ENCODE assay signal across 8 mouse cellular contexts in genomic region chr5:105494918-105495901, GRCm38 (mm10). TPM values are rescaled to one million over a fixed set of nuclear protein-coding genes. Genes with fewer than 3 reads are reported as not detected.
DNase-seq lines count a peak whose midpoint lies in the region; ATAC-seq lines count a peak whose summit lies in the region.

No protein-coding gene starts in this region.

- H3K9ac ChIP-seq in forebrain, embryonic 14.5 days (ENCODE audit: low read length): no peak overlapping the region

- H3K4me1 ChIP-seq in forebrain, embryonic 14.5 days (ENCODE audit: control insufficient read depth, insufficient read depth, low read length): peaks cover 43% of the 10 kb centered on the region

- peak overlapping the region; percentile 39 for H3K4me2 ChIP-seq in forebrain, embryonic 14.5 days (ENCODE audit: low read length)

- peak; percentile 86 for DNase-seq in ES-CJ7 (ENCODE audit: low read depth, low spot score)
- peak; percentile 87 to 90 for DNase-seq in adrenal gland, postnatal 36 days
- peak; percentile 87 for DNase-seq in forebrain, embryonic 14.5 days (ENCODE audit: low spot score)
- peak; percentile 56 to 69 for DNase-seq in layer of hippocampus, postnatal 14 days (ENCODE audit: low spot score in 2 of 2)
- DNase-seq in right cerebral cortex, postnatal 14 days: peak; percentile 68

- H3K27ac ChIP-seq in forebrain, embryonic 14.5 days (ENCODE audit: low read depth, low read length): no peak overlapping the region

- peak; percentile 74 for ATAC-seq in forebrain, embryonic 14.5 days
- peak; percentile 86 to 91 for ATAC-seq in hematopoietic stem cell, adult 5-6 weeks (replicated peaks in 1 of 2; ENCODE audit: insufficient read depth in 1 of 2, low FRiP score in 2 of 2, low TSS enrichment in 1 of 2, low read depth in 1 of 2, poor library complexity in 2 of 2, severe bottlenecking in 2 of 2)
- ATAC-seq in megakaryocyte, adult 5-6 weeks (ENCODE audit: poor library complexity, severe bottlenecking): peak; percentile 83
- ATAC-seq in cerebellum, adult (ENCODE audit: insufficient number of reproducible peaks, low FRiP score, low TSS enrichment): no peak

- H3K27me3 ChIP-seq in forebrain, embryonic 14.5 days (replicated peaks; ENCODE audit: control insufficient read depth, insufficient read depth, low read length): no peaks in the 10 kb centered on the region

- no peaks in the 10 kb centered on the region for H3K9me3 ChIP-seq in forebrain, embryonic 14.5 days (replicated peaks; ENCODE audit: control insufficient read depth, low read length)

- 2% methylated on average over 22 of the region's 24 CpGs for WGBS in forebrain, embryonic 14.5 days

- H3K36me3 ChIP-seq in forebrain, embryonic 14.5 days (ENCODE audit: control insufficient read depth, insufficient read depth, low read length): no peaks in the 10 kb centered on the region

- H3K4me3 ChIP-seq in forebrain, embryonic 14.5 days (ENCODE audit: low read depth, low read length): no peak overlapping the region

RNA-seq across cellular contexts. Expression of gene Lrrc8c, which starts 24.0 kb away (rescaled TPM):
- total RNA-seq in adrenal gland, postnatal 36 days (2021): 10 to 100 TPM; 23.9 to 26.6 TPM
- polyA plus RNA-seq in forebrain, embryonic 14.5 days (2014; fragmentation: Nextera tagmentation; extraction: Ambion mirVana): 8.6 and 10.2 TPM in 2 replicates
- 12.5 and 17.3 TPM in 2 replicates for total RNA-seq in hematopoietic stem cell, adult 5-6 weeks (2017)
- 10 to 100 TPM; 29.0 to 32.0 TPM for total RNA-seq in layer of hippocampus, postnatal 14 days (2021)
- 51.2 and 57.7 TPM in 2 replicates for total RNA-seq in megakaryocyte, adult 5-6 weeks (2015)
- 9.7 and 12.2 TPM in 2 replicates for total RNA-seq in megakaryocyte, adult 5-6 weeks (2017)
